Mouse (Mus musculus) lung, adult 2 months (tissue): ENCODE measurements around the gene Sla2. TPM values are rescaled to one million over a fixed set of nuclear protein-coding genes. Genes with fewer than 3 reads are reported as not detected.
"Not testable (repeated sequence)": the region's sequence is repeated elsewhere in the genome, so short reads cannot be mapped to it uniquely, and the experiment has no call there.

ENCODE experiments used
- DNase-seq: peaks from one replicate; pipeline ENCODE4 v3.0.0; 2022
- H3K4me1 ChIP-seq: fragments of 200-500 bp; 2 replicates; pipeline ENCODE4 v1.6.1; 2011; ENCODE audit warnings: low read length; ENCODE audit not compliant: control insufficient read depth, insufficient read depth
- H3K4me3 ChIP-seq: fragments of 200-500 bp; replicated peaks from 2 replicates; pipeline ENCODE3; 2011; ENCODE audit warnings: low read depth, mild to moderate bottlenecking, control low read depth, low read length; ENCODE audit errors: extremely low read depth
- CTCF ChIP-seq: fragments of 200-500 bp; IDR thresholded peaks from 2 replicates; pipeline ENCODE4 v1.5.1; 2011; ENCODE audit warnings: mild to moderate bottlenecking, low read length, control low read depth; ENCODE audit not compliant: insufficient read depth
- POLR2A ChIP-seq: fragments of 200-500 bp; IDR thresholded peaks from 2 replicates; pipeline ENCODE4 v1.6.1; 2011; ENCODE audit warnings: low read depth, mild to moderate bottlenecking, control low read depth, low read length, borderline replicate concordance; ENCODE audit errors: extremely low read depth
- WGBS: fragments of 180-500 bp; shearing (Covaris S2); methylation state at CpG from one replicate; pipeline ENCODE4 v1.1.7; 2018; 5-methylcytosine and 5-hydroxymethylcytosine counted together
- polyA plus RNA-seq: library from polyadenylated mRNA; depleted of rRNA; stranded (reverse); fragments of >200 nt; gene quantifications from 2 replicates; pipeline ENCODE4 v1.2.3, GENCODE M21; 2012

The Sla2 gene
- polyA plus RNA-seq, 1 experiment, result 0.95 TPM

DNA sequence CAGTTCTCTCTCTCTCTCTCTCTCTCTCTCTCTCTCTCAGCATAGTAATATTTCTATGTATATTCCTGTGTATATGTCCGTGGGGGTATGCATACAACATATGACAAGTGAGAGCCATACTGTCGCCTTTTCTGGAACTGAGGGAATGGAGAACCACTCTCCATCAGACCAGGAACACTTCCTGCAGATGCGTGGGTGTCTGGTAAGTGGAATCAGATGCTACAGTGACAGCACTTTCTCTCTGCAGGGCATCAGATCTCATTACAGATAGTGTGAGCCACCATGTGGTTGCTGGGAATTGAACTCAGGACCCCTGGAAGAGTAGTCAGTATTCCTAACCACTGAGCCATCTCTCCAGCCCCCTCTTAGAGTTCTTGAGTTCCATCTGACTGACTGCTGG is 1.5 kb upstream of the Sla2 start:
- H3K4me3 ChIP-seq, result no peak overlapping the region
- TF ChIP-seq CTCF (no peak), POLR2A (no peak)
- 60% methylated on average over 3 of the region's 3 CpGs for WGBS
- DNase-seq, result no peak
- H3K4me1 ChIP-seq, result peaks cover 4% of the 10 kb centered on the region

DNA sequence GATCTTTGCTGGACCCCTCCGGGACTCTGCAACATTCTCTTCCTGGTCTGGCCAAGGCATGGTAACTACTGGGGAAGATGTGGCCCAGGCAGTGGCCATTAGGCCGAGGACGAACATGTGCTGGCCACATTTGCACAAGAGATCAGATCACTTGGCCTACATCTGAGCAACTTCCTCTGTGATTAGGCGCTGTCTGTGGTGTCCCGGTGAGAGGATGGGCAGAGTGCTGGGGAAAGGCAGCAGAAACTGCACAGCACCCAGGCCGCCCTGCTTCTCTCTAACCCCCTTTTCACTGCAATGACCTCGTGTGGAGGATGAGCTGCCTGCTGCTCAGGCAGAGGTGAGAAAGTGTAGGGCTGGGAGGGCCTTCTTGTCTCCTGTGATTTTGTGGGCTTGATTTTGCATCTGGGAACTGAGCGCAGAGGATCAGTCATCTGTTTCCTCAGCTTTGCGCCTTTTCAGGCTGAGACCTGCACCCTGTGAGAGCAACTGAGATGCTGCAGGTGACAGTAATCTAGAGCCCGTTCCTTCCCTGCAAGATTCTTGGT is 834 bp downstream of the Sla2 start:
- TF ChIP-seq CTCF, result no peak
- peaks cover 4% of the 10 kb centered on the region for H3K4me1 ChIP-seq
- H3K4me3 ChIP-seq, result no peak overlapping the region
- no peak for DNase-seq
- WGBS, result 71% methylated on average over 10 of the region's 10 CpGs

DNA sequence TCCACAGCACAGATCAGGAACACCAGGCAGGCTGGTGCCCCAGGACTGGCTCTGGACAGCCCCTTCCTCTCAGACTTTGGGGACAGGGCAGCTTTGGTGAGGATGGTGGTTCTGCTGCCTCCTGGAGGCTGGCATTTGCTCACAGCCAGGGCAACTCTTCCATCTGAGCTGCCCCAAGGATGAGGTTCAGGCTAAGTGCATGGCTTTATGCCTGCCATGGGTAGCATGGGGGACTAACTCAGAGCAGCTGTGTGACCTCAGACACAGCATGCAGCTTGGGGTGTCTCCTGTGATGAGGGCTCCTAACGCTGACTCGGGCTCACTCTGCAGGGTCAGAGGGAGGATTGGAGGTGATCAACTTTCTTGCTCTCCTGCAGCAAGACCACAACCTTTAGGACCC is 1.3 kb downstream of the Sla2 start:
- not testable (repeated sequence) for H3K4me3 ChIP-seq
- 70% methylated on average over 2 of the region's 2 CpGs for WGBS

DNA sequence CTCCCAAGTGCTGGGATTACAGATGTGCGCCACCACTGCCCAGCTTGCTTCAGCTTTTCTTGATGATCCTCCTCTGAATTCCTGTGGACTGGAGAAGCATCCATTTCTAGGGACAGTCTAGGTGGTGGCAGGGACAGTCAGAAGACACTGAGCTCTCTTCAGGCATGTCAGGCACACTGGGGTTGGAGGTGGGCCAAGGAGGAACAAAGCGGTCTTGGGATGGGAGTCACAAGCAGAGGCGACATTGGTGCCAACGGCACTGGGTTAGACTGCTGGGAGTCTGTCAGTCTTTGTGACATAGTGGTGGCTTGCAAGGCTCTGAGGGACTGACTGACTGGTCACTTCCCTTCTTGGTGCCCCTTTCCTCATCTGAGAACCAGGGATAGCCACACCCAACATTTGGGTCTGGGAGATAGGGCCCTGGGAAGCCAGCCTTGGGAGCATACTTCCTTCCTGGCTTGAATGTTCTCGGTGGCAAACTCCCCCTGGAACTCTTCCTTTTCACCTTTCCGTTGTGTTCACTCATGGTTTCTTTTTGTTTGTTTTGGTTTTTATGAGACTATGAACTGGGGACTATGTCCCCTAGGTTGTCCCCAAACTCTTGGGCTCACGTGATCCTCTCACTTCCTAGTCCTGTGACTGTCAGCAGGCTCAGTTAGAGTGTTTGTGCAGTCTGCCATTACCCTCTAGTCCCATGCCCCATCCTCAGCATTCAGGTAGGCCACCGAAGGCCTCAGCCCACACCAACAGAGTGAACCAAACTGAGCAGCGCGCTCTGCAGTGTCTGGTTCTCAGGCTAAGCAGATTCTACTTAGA is 2.4 kb downstream of the Sla2 start:
- H3K4me3 ChIP-seq, result no peak overlapping the region
- 63% methylated on average over 10 of the region's 10 CpGs for WGBS
- H3K4me1 ChIP-seq, result peaks cover 4% of the 10 kb centered on the region

More for the DNA sequence above, 1.3 kb downstream of the Sla2 start:
- not testable (repeated sequence) for H3K4me1 ChIP-seq, DNase-seq

DNA sequence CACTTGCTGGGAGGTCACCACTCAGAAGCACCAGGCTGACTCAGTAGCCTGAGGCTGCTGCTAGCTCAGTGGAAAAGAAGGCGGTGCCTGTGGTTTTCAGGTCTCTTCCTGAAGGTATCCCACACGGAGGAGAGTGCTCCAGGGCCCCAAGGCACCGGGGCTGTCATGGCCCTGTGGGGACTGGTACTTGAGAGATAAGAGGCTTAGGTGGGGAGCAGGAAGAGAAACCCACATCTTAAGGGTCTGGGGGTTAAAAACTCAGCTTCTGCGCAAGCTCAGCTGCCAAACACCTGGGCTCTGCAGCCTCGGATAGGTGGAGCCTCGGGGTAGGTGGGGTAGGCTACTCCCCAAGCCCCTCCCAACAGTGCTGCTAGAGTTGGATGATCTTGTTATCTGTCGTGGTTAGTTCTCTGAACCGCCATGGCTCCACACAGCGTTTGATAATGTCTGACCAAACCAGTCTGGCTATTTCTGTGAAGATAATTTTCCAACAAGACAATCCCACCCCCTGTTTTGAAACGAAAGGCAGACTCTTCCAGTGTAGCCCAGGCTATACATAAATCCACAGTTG is 4.5 kb downstream of the Sla2 start:
- DNase-seq, result no peak
- TF ChIP-seq POLR2A (no peak), CTCF (no peak)
- WGBS, result 46% methylated on average over 10 of the region's 10 CpGs
- Histone ChIP-seq H3K4me1 (peaks cover 13% of the 10 kb centered on the region), H3K4me3 (no peak overlapping the region)

More for the DNA sequence above, 2.4 kb downstream of the Sla2 start:
- TF ChIP-seq CTCF (no peak), POLR2A (no peak)
- no peak for DNase-seq

DNA sequence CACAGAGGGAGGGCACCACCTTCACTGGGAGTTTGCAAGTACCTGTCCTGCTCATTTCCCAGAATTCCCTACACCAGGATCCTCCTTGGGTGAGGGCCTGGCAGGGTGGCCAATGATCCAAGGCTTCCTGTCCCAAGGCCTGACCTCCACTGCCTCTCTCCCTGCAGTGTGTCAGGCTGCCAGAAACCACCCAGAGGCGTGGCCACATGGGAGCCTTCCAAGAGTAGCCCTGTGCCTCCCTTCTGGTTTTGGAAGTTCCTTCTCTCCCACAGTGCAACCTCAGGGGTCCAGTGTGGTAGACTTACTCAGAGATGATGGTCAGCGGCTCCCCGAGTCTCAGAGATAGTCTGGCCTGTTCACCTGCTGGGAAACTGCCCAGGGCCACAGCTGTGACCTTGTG is 7.5 kb downstream of the Sla2 start:
- 77% methylated on average over 3 of the region's 3 CpGs for WGBS
- peaks cover 13% of the 10 kb centered on the region for H3K4me1 ChIP-seq
- H3K4me3 ChIP-seq, result no peak overlapping the region
- TF ChIP-seq POLR2A (no peak), CTCF (no peak)
- no peak for DNase-seq

DNA sequence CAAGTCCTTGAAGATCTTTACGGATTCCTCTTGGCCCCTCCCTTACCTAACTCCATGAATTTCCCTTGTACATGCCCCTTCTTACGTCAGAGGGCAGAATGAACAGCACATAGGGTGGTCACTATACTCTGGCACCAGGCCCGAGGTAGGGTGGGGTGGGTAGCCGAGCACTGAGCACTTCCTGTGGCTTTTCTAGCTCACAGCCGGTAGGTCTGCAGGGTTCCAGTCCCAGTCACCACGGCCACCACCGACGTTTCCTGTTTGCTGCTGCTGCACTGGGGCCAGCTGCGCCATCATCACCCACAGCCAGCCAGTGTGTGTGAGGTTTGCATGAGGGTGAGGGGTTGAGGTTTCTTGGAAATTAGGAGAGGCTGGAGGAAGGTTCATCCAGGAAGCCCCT is 9.3 kb downstream of the Sla2 start:
- Histone ChIP-seq H3K4me3 (no peak overlapping the region), H3K4me1 (peaks cover 9% of the 10 kb centered on the region; the same call in 1 of the 2 replicates)
- no peak for DNase-seq
- WGBS, result 26% methylated on average over 9 of the region's 9 CpGs
- TF ChIP-seq CTCF, result no peak
- TF ChIP-seq POLR2A, result no peak

DNA sequence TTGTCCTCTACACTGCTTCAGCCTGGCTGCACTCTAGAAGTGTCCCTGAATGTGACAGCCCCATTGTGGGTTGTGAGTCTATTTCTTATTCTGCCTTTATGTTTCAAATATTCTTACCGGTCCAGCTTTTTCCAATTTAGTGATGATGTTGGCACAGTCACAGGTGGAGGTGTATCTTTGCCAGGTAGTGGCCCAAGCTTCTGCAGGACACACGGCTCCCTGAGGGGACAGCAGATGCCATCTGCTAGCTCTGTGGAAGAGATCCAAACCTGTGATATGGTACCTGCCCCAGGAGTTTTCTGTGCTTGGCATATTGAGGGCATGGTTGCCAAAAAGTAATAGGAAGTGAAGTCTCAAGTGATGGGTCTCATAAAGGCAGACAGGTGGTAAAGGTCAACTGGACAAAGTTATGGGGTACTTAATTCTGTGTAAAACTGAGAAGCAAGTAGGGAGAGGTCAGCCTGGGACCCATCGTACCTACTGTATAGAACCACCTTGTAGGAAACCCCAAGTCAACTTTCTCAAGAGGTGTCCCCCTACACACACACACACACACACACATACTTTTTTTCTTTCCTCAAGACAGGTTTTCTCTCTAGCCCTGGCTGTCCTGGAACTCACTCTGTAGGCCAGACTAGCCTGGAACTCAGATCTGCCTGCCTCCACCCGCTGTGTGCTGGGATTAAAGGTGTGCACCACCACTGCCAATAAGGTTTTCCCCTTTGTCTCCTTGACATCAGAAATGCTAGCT is 12.1 kb downstream of the Sla2 start:
- DNase-seq, result no peak
- Histone ChIP-seq H3K4me3 (no peak overlapping the region), H3K4me1 (peaks cover 16% of the 10 kb centered on the region; the same call in 1 of the 2 replicates)
- TF ChIP-seq CTCF, result no peak
- no peak for TF ChIP-seq POLR2A
- WGBS, result 91% methylated on average over 4 of the region's 4 CpGs

DNA sequence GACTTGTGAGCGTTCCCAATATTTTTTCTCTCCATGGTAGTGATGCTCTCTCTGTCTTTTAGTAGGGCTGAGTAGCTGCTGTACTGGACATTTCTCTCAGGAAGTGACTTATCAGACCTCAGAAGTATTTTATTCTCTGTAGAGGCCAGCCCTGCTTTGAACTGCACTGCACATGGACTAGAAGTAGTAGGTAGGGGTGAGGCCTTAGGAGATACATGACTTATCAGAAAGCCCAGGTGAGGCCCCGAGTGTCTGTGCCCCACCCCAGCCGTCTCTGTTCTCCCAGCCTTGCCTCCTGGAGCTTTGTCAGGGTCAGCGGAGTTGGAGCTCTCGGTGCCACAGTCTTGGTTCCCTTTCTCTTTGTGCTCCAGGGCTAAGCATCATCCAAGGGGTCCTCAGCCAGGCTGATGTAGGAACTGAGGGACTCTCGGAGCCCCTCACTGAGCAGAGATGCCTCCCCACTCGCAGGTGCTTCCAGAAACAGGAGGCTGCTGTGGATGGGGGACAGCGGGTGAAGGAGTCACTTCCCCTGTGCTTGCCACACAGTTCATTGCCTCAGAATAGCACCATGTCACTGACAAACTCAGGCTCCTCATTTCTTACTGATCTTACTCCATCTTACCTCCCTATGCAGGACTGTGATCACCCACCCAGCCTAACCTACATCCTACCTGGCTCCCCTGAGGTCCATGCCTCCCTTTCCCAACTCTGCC is 12.8 kb downstream of the Sla2 start:
- no peak for DNase-seq
- peaks cover 16% of the 10 kb centered on the region; the same call in 1 of the 2 replicates for H3K4me1 ChIP-seq
- TF ChIP-seq POLR2A (no peak), CTCF (no peak)
- 88% methylated on average over 8 of the region's 8 CpGs for WGBS
- no peak overlapping the region for H3K4me3 ChIP-seq
